In the genomic region with DNA sequence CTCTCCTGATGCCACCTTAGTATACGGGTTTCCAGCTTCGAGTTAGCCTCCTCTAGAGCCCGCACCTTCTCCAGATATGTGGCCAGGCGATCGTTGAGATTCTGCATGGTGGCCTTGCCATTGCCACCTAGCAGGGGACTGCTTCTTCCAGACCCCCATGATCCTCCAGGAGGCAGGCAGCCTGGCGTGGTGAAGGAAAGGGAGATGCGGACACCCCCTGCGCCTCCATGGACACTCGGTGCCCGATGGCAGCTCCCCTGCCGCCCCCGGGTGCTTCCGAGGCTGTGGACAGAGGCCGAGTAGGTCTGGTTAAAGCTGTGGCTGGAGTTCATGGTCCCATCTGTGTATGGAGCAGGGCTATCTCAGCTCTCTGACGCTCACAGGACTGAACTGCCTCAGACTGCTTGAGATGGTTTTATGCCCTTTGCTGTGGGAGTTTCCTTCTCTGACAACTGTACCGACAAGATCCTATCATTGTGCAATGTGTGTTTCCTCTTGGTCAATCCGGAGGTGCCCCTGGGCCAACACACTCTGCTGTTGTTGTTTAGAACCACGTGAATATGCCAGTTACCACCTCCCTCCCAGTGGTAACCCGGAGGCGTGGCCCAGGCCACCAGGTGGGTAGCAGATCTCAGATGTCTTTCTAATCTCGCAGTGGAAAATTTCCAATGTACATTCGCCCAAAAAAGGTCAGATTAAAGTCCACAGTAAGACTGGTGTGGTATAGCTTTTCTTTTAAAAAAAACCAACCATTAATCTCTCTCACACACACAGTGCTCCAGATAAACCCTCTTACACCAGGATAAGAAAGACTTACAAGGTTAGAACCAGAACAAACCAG, we compare ENCODE assay signal across 13 mouse cellular contexts. TPM values are rescaled to one million over a fixed set of nuclear protein-coding genes. Genes with fewer than 3 reads are reported as not detected.
DNase-seq lines count a peak whose midpoint lies in the region; ATAC-seq lines count a peak whose summit lies in the region.
"Had no signal": no experiment of that assay in that cellular context is flagged by ENCODE, and none has a peak within 500 bp of the region (broad histone marks: within the 10 kb centered on the region; RNA-seq: fewer than 3 reads in every experiment).

Gene Krt23, minus strand, starts transcription at position 405 of the 841 bp plus-strand sequence.

- peak within 1 kb of the TSS; percentile 52 for H3K27ac ChIP-seq in kidney, embryonic 16.5 days (ENCODE audit: low read length)
- peak within 1 kb of the TSS; percentile 65 for H3K27ac ChIP-seq in lung, embryonic 16.5 days (ENCODE audit: low read length)
- H3K27ac ChIP-seq: midbrain, embryonic 13.5 days; neural tube, embryonic 13.5 days had no signal

- no peaks in the 10 kb centered on the region for H3K36me3 ChIP-seq in kidney, embryonic 16.5 days (ENCODE audit: insufficient read depth, low read length)
- H3K36me3 ChIP-seq in lung, embryonic 16.5 days (ENCODE audit: control insufficient read depth, insufficient read depth, low read length): no peaks in the 10 kb centered on the region
- H3K36me3 ChIP-seq: midbrain, embryonic 13.5 days; neural tube, embryonic 13.5 days had no signal

- 58% methylated on average over 22 of the region's 22 CpGs for WGBS in kidney, embryonic 16.5 days
- WGBS in lung, embryonic 16.5 days: 66% methylated on average over 22 of the region's 22 CpGs

- peaks cover 6% of the 10 kb centered on the region; the same call in 1 of the 2 replicates for H3K4me1 ChIP-seq in kidney, embryonic 16.5 days (ENCODE audit: insufficient read depth, low read length)
- H3K4me1 ChIP-seq in lung, embryonic 16.5 days (replicated peaks; ENCODE audit: control insufficient read depth, insufficient read depth, low read length): peaks cover 22% of the 10 kb centered on the region
- H3K4me1 ChIP-seq: neural tube, embryonic 13.5 days had no signal

- H3K9me3 ChIP-seq in kidney, embryonic 16.5 days (ENCODE audit: low read length): no peaks in the 10 kb centered on the region
- no peaks in the 10 kb centered on the region for H3K9me3 ChIP-seq in lung, embryonic 16.5 days (ENCODE audit: control insufficient read depth, low read length)
- H3K9me3 ChIP-seq: midbrain, embryonic 13.5 days; neural tube, embryonic 13.5 days had no signal

- peak within 1 kb of the TSS; percentile 20 for H3K4me3 ChIP-seq in kidney, embryonic 16.5 days (ENCODE audit: low read length)
- no peak within 1 kb of the TSS for H3K4me3 ChIP-seq in lung, embryonic 16.5 days (ENCODE audit: low read length)
- H3K4me3 ChIP-seq: midbrain, embryonic 13.5 days; neural tube, embryonic 13.5 days had no signal

- H3K9ac ChIP-seq in kidney, embryonic 16.5 days (replicated peaks; ENCODE audit: low read length): no peak within 1 kb of the TSS
- peak within 1 kb of the TSS; percentile 24; the same call in 1 of the 2 replicates for H3K9ac ChIP-seq in lung, embryonic 16.5 days (ENCODE audit: low read length)
- H3K9ac ChIP-seq: midbrain, embryonic 13.5 days; neural tube, embryonic 13.5 days had no signal

- peak within 1 kb of the TSS; percentile 20 for H3K4me2 ChIP-seq in kidney, embryonic 16.5 days (replicated peaks; ENCODE audit: low read depth, low read length)
- no peak within 1 kb of the TSS for H3K4me2 ChIP-seq in lung, embryonic 16.5 days (ENCODE audit: low read depth, low read length)
- H3K4me2 ChIP-seq: midbrain, embryonic 13.5 days; neural tube, embryonic 13.5 days had no signal

- DNase-seq in adrenal gland, adult 2 months: peak; percentile 6
- no peak for DNase-seq in adrenal gland, postnatal 25 days
- DNase-seq in ZHBTc4 (ENCODE audit: low read depth, low spot score): peak; percentile 30
- no peak for DNase-seq in layer of hippocampus, adult 18-20 months (ENCODE audit: low spot score in 2 of 2)
- DNase-seq in cerebellum, adult 8-10 months: no peak
- DNase-seq in cerebellum, adult 18-20 months: no peak
- DNase-seq: gastrocnemius, postnatal 25 days; heart, postnatal 36 days had no signal

- ATAC-seq in kidney, embryonic 16.5 days (ENCODE audit: low FRiP score, low TSS enrichment): peak; percentile 65; the same call in 1 of the 2 replicates
- ATAC-seq in lung, embryonic 16.5 days (ENCODE audit: low read depth): no peak
- ATAC-seq: midbrain, embryonic 13.5 days had no signal

- no peaks in the 10 kb centered on the region for H3K27me3 ChIP-seq in kidney, embryonic 16.5 days (ENCODE audit: insufficient read depth, low read length)
- no peaks in the 10 kb centered on the region for H3K27me3 ChIP-seq in lung, embryonic 16.5 days (ENCODE audit: control insufficient read depth, insufficient read depth, low read depth, low read length)
- H3K27me3 ChIP-seq: midbrain, embryonic 13.5 days; neural tube, embryonic 13.5 days had no signal

RNA-seq across cellular contexts. Expression of gene Krt23, which starts in this region (rescaled TPM):
- total RNA-seq in adrenal gland, adult 2 months (2021): not detected
- 0.12 TPM in 1 of 2 replicates, not detected in the other for polyA plus RNA-seq in adrenal gland, adult 2 months (2012; rRNA removed)
- not detected in 2 replicates for total RNA-seq in adrenal gland, postnatal 25 days (2021)
- 22.2 and 22.3 TPM in 2 replicates for polyA plus RNA-seq in kidney, embryonic 16.5 days (2015; fragmentation: Nextera tagmentation; extraction: Ambion mirVana)
- polyA plus RNA-seq in lung, embryonic 16.5 days (2015; fragmentation: Nextera tagmentation; extraction: Ambion mirVana): 4.9 and 5.4 TPM in 2 replicates
- not detected for total RNA-seq in layer of hippocampus, adult 18-20 months (2021)
- total RNA-seq: gastrocnemius, postnatal 25 days; heart, postnatal 36 days; layer of hippocampus, adult 8-10 months had no signal
- polyA plus RNA-seq: midbrain, embryonic 13.5 days; neural tube, embryonic 13.5 days had no signal

Comparison
In these comparisons a context has a peak if more than half of its experiments do, and no peak if none do; other contexts are left out.
1. Peak in DNase-seq in adrenal gland, adult 2 months; RNA of the gene not detected or under 1 TPM.